Mouse (Mus musculus) spleen, adult 2 months (tissue): ENCODE data around the gene Mab21l1.

Source experiments
- CTCF ChIP-seq: fragments of 200-500 bp; IDR thresholded peaks from 2 replicates; pipeline ENCODE4 v1.5.1; 2011; ENCODE audit warnings: mild to moderate bottlenecking, inconsistent platforms; ENCODE audit not compliant: insufficient read depth, insufficient read length, insufficient replicate concordance; ENCODE audit errors: extremely low read depth
- POLR2A ChIP-seq: fragments of 200-500 bp; IDR thresholded peaks from 2 replicates; pipeline ENCODE4 v1.6.1; 2011; ENCODE audit warnings: low read depth, low read length, inconsistent platforms

- TF ChIP-seq CTCF, result no peak
- no peak for TF ChIP-seq POLR2A
Observed at GRCm38 (mm10) chr3:55769308-55769707, 13.0 kb upstream of the Mab21l1 start.
